Mouse (Mus musculus): ENCODE results near the gene Tle1.

DNA sequence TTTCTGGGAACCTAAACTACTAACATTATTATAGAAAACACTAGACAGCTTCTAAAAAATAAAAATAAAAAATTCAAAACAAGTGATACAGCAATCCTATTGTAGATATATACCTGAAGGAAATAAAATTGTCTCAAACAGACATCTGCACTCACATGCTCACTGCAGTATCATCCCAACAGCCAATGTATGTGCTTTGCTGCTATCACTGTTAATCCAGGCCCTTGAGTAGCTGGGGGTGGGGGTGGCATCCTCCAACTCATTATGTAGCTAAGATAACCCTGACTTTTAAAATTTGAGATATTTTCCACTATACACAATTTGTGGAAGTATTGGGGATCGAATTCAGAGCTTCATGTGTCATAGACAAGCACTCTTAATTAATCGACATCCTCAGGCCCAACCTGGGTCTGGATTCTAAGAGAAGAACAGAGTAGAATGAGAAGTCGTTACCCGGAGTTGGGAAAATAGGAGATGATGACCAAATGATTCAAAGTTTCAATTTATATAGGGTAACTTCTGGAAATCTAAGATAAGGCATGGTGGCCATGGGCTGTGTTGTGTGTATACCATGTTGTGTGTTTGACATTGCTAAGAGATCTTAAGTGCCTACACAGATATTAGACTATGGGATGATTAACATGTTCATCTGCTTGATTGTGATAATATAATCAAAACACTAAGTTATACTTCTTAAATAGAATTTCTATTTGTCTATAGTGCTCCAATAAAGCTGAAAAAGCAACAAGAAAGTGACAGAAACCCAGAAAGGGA, 38.1 kb downstream of the Tle1 start:
- no peak for TF ChIP-seq CTCF (IDR thresholded peaks at IDR 0.05; ENCODE audit: insufficient read depth, low read length)
- no peak for TF ChIP-seq POLR2A (IDR thresholded peaks at IDR 0.05; ENCODE audit: borderline replicate concordance, extremely low read depth, low read depth, low read length)
